Mouse (Mus musculus) megakaryocyte, embryonic 14.5 days (primary cell): ENCODE measurements around the gene Wdfy4. TPM values are rescaled to one million over a fixed set of nuclear protein-coding genes. Genes with fewer than 3 reads are reported as not detected.

Source experiments
- H3K27me3 ChIP-seq: replicated peaks from 2 replicates; pipeline ENCODE3; 2012; ENCODE audit warnings: inconsistent platforms
- H3K36me3 ChIP-seq: replicated peaks from 2 replicates; pipeline ENCODE3; 2012; ENCODE audit warnings: low read length, inconsistent platforms, mixed read lengths
- H3K4me1 ChIP-seq: 2 replicates; pipeline ENCODE4 v1.6.1; 2012; ENCODE audit warnings: inconsistent platforms
- H3K4me3 ChIP-seq: replicated peaks from 2 replicates; pipeline ENCODE3; 2012; ENCODE audit warnings: moderate library complexity, mild to moderate bottlenecking, inconsistent platforms
- H3K9me3 ChIP-seq: 2 replicates; pipeline ENCODE4 v1.6.1; 2012; ENCODE audit warnings: inconsistent platforms
- FLI1 ChIP-seq: IDR thresholded peaks from 2 replicates; pipeline ENCODE4 v1.6.1; 2012; ENCODE audit warnings: low read length, inconsistent platforms, mixed read lengths
- GATA1 ChIP-seq: IDR thresholded peaks from 3 replicates; pipeline ENCODE4 v1.6.1; 2012; ENCODE audit warnings: mixed read lengths, low read length, inconsistent platforms, borderline replicate concordance
- polyA plus RNA-seq: library from polyadenylated mRNA; stranded (reverse); fragments of >175 nt; gene quantifications from 2 replicates; pipeline ENCODE4 v1.2.3, GENCODE M21; 2012; ENCODE audit warnings: low replicate concordance; ENCODE audit not compliant: insufficient read depth

The Wdfy4 gene
- polyA plus RNA-seq, 1 experiment = 4.5 TPM

- Histone ChIP-seq H3K27me3 (no peaks in the 10 kb centered on the region), H3K36me3 (peaks cover 67% of the 10 kb centered on the region), H3K4me3 (no peak overlapping the region), H3K9me3 (no peaks in the 10 kb centered on the region), H3K4me1 (no peaks in the 10 kb centered on the region)
- TF ChIP-seq GATA1 = no peak
- TF ChIP-seq FLI1 = no peak
Observed at GRCm38 (mm10) chr14:33053441-33053840, 131.9 kb downstream of the Wdfy4 start.

DNA sequence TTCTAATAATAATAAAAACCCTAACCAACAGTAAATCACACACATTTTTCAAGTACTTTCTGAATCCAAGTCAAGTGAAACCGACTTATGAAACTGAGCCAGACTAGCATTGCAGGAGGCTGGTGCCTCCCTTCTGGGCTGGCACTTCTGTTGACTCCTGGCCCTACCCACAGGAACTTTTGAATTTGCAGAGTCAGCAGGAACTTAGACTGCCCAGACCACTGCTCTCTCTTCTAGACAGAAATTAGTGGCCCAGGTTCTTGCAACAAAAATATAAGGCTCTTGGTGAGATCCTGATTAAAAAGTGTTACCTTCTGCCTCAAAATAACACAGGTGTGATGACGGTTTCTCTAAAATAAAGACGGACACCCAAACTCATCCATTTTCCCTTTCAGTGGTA is 140.1 kb downstream of the Wdfy4 start:
- Histone ChIP-seq H3K36me3 (peaks cover 76% of the 10 kb centered on the region), H3K4me1 (peaks cover 11% of the 10 kb centered on the region; the same call in 1 of the 2 replicates), H3K27me3 (no peaks in the 10 kb centered on the region), H3K9me3 (no peaks in the 10 kb centered on the region), H3K4me3 (no peak overlapping the region)
- TF ChIP-seq GATA1 (no peak), FLI1 (no peak)

DNA sequence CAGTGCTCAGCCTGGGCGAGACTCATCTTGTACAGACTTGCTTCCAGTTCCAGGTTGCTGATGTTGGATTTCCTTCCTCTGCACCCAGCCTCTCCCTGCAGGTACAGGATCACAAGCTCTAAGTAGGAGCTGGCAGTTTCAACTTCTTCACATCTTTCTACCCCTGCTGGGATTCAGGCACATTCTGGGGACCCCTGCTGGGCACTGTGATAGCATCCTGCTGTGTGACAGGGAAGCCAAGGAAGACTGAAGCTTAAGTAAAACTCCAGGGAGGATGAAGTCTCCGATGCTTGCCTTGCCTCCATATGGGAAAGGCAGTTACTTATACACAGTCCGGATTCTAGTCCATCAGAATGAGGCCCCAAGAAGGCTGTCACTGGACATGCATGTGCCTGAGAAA is 148.5 kb downstream of the Wdfy4 start:
- TF ChIP-seq FLI1 = no peak
- TF ChIP-seq GATA1 = no peak
- Histone ChIP-seq H3K27me3 (peaks cover 4% of the 10 kb centered on the region), H3K4me1 (peaks cover 4% of the 10 kb centered on the region; the same call in 1 of the 2 replicates), H3K9me3 (no peaks in the 10 kb centered on the region), H3K4me3 (no peak overlapping the region), H3K36me3 (peaks cover 90% of the 10 kb centered on the region)

DNA sequence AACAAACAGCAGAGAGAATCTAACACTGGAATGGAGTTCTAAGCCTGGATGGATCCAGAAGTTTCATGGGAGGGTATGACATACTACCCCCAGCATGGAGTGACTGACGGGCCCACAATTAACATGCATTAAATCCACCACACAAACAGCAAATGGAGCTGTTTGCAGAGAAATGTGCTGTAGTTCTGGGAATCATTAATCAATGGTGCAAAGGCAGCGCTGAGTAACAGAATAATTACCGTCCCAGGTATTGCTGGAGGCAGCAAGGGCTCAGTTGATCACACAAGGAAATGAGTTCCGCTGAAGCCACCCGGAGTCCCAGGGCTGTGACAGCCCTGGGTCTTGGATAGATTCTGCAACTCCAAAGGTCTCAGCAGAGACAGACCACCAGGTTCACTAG is 149.9 kb downstream of the Wdfy4 start:
- no peaks in the 10 kb centered on the region for H3K9me3 ChIP-seq
- H3K4me3 ChIP-seq = no peak overlapping the region
- H3K27me3 ChIP-seq = peaks cover 4% of the 10 kb centered on the region
- H3K4me1 ChIP-seq = no peaks in the 10 kb centered on the region
- peaks cover 90% of the 10 kb centered on the region for H3K36me3 ChIP-seq
- TF ChIP-seq GATA1 (no peak), FLI1 (no peak)

GRCm38 (mm10) chr14:33033424-33033823 is 151.9 kb downstream of the Wdfy4 start:
- Histone ChIP-seq H3K4me1 (peaks cover 5% of the 10 kb centered on the region; the same call in 1 of the 2 replicates), H3K4me3 (no peak overlapping the region), H3K27me3 (peaks cover 8% of the 10 kb centered on the region), H3K9me3 (no peaks in the 10 kb centered on the region), H3K36me3 (peaks cover 88% of the 10 kb centered on the region)
- TF ChIP-seq GATA1 = no peak
- TF ChIP-seq FLI1 = no peak

DNA sequence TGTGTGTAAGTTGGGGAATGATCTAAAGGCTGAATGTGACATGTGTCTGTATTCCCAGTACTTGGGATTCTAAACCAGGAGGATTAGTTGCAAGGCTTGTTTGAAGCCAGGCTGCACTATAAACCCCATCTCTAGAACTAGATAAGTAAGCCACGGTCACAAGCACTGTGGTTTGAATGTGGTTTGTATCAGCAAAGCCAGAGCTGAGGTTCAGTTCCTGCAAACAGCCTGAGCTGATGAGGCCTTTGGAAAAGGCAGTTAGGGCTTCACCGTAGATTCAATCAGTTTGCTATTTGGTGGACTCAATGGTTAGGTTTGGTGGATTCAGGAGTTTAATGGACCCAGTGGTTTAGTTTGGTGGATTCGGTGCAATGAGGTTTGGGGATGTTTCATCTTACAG is 154.5 kb downstream of the Wdfy4 start:
- no peak for TF ChIP-seq FLI1
- H3K9me3 ChIP-seq = no peaks in the 10 kb centered on the region
- no peak overlapping the region for H3K4me3 ChIP-seq
- peaks cover 8% of the 10 kb centered on the region for H3K27me3 ChIP-seq
- peaks cover 88% of the 10 kb centered on the region for H3K36me3 ChIP-seq
- H3K4me1 ChIP-seq = peaks cover 7% of the 10 kb centered on the region; the same call in 1 of the 2 replicates

DNA sequence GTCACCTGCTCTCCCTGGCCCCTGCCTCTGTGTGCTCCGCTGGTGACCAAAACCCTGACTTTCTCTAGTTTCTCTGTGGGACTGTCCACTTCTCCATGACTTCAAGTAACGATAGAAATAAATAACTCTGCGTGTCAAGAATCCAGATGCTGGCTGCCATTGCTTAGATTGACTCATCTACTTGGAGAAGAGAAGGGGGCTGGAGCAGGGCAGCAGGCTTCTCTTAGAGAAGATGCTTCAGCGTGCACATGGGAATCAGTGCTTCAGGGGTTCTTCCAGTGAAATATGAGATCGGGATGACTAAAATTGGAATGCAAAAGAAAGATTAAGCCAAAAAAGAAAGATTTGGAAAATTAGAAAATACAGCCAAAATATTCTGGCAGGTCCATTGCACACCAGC is 165.7 kb downstream of the Wdfy4 start:
- Histone ChIP-seq H3K36me3 (peaks cover 97% of the 10 kb centered on the region), H3K27me3 (no peaks in the 10 kb centered on the region), H3K4me3 (no peak overlapping the region), H3K9me3 (no peaks in the 10 kb centered on the region), H3K4me1 (no peaks in the 10 kb centered on the region)
- TF ChIP-seq FLI1 (no peak), GATA1 (no peak)

DNA sequence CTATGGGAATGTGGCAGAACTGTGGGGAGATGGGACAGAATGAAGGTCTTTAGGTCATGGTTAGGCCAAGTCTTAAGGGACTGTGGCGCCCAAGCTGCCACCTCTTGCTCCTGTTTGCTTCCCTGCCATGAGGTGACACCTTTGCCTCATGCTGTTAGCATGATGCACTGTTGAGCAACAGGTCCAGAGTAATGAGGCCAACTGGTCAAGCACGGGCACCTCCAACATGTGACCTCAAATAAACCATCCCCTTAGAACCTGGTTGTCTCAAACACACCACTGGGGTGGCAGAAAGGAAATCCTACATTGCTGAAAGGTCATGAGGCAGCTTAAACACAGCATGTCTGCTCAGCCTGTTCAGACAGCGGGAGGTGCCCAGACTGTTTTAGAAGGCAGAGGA is 166.3 kb downstream of the Wdfy4 start:
- no peak overlapping the region for H3K4me3 ChIP-seq
- H3K4me1 ChIP-seq = no peaks in the 10 kb centered on the region
- no peaks in the 10 kb centered on the region for H3K9me3 ChIP-seq
- H3K36me3 ChIP-seq = peaks cover 95% of the 10 kb centered on the region
- no peaks in the 10 kb centered on the region for H3K27me3 ChIP-seq
- TF ChIP-seq GATA1 (no peak), FLI1 (no peak)

DNA sequence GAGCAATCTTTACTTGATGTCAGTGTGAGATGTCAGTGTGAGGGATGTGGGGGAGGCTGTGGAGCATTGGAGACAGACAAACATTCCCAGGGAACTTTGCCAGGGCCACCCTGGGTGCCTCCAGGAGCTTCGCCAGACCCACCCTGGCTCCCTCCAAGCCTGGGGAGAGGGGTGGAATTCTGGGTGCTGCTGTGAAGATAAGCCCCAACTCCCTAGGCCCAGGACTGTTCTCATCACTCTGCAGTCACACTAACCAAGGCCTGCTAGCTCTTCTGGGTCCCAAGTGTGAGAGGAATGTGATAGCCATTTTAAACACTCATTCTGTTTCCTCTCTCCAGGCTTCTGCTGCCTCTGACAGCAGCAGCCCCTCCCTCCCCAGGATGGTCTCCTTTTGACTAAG is 177.7 kb downstream of the Wdfy4 start:
- Histone ChIP-seq H3K36me3 (peaks cover 52% of the 10 kb centered on the region), H3K4me1 (no peaks in the 10 kb centered on the region)
- TF ChIP-seq GATA1 = no peak
- TF ChIP-seq FLI1 = no peak

DNA sequence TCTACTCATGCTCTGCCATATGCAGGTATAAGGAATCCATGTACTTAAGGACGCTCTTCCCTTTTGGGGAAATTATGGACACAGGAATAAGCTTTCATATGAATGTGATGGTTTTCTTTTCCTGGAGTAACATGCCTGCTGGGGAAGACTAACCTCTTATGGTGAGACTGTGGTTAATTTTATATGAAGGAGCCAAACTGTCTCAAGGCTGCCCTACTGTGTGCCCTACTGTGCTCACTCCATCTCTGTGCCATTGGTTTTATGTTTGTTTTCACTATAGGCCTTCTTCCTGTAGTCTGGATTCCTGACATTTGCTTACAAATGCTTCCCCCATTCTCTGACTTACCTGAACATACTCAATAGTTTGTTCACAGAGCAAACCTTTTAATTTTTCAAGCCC is 180.2 kb downstream of the Wdfy4 start:
- Histone ChIP-seq H3K36me3 (peaks cover 44% of the 10 kb centered on the region), H3K9me3 (no peaks in the 10 kb centered on the region), H3K27me3 (no peaks in the 10 kb centered on the region), H3K4me1 (no peaks in the 10 kb centered on the region), H3K4me3 (no peak overlapping the region)
- no peak for TF ChIP-seq FLI1
- TF ChIP-seq GATA1 = no peak

More for the DNA sequence above, 177.7 kb downstream of the Wdfy4 start:
- Histone ChIP-seq H3K4me3 (no peak overlapping the region), H3K9me3 (no peaks in the 10 kb centered on the region), H3K27me3 (no peaks in the 10 kb centered on the region)

GRCm38 (mm10) chr14:33000112-33000979 is 185.0 kb downstream of the Wdfy4 start:
- Histone ChIP-seq H3K4me3 (no peak overlapping the region), H3K9me3 (no peaks in the 10 kb centered on the region), H3K4me1 (no peaks in the 10 kb centered on the region), H3K36me3 (peaks cover 32% of the 10 kb centered on the region), H3K27me3 (no peaks in the 10 kb centered on the region)
- TF ChIP-seq GATA1 = no peak
- no peak for TF ChIP-seq FLI1
